Mouse (Mus musculus): ENCODE results near the gene Vmn2r108.

Vmn2r108 gene

DNA sequence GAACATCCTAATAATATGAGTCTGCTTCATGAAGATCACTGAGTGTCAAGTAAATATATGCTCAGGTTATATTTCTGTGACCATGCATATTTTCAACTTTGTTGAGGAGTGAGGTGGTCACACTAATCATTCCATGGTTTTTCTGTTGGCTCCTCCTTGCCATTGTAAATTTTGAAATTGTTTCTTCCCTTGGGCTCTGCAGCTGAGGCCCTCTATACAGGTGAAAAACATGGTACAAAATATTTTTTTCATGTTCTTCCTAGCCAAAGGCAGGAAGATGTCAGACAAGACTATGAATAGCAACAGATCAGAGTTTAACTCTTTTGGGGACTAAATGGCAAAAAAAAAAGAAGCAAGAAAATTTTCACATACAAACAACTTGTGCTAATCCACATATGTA is at the start of gene Vmn2r108:
Gene Vmn2r108, minus strand, starts transcription at position 101 of the 400 bp plus-strand sequence.
- DNase-seq (ENCODE audit: low read depth, low spot score): no peak

GRCm38 (mm10) chr17:20508247-20508646 is 27.1 kb upstream of the Vmn2r108 start:
- DNase-seq (ENCODE audit: low read depth, low spot score): peak; percentile 22

DNA sequence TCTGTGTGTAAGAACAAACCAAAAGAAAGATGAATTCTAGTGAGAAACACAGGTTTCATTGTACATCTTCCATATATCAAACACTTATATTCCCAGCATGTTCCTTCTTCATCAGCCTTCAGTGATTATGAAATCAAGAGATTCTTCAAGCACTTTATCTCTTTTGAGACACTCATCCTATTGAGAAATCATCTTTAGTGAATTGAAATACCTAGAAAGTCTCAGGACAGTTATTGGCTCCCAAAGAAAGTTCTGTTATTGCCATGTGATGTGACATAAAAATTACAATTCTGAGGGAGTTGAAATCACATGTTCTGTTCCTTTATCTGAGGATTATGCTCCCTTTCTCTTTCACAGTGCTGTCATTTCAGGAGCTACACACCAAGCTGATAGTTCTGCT is 16.7 kb upstream of the Vmn2r108 start, which contains the start of gene Vmn1r225:
Gene Vmn1r225, plus strand, starts transcription at position 301 of the 400 bp plus-strand sequence.
- no peak for DNase-seq (ENCODE audit: low read depth, low spot score)

- DNase-seq (ENCODE audit: low read depth, low spot score): no peak
Observed at GRCm38 (mm10) chr17:20473311-20473710, 7.8 kb downstream of the Vmn2r108 start.

DNA sequence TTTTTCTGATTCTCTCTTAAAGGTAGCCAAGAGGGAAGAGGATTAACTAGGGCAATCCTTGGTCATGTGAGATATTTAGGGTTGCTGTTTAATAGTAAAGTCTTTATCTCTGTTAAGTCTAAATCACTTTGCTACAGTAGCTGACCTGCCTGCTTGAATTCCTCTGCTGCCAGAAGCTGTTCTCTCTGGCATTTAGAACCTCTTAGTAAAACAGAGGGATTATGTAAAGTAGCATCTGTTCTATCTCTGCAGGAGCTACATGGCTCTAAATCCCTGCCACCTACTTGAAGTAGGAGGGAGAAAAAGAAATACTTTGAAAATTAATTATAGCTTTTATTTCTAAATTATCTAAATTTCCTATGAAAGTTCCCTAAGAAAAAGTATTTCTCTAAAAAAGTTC is 41.9 kb downstream of the Vmn2r108 start:
- DNase-seq (ENCODE audit: low read depth, low spot score): no peak

GRCm38 (mm10) chr17:20413846-20414245 is 67.3 kb downstream of the Vmn2r108 start, which contains the start of gene Vmn1r224:
Gene Vmn1r224, plus strand, starts transcription at chr17:20414146.
- no peak for DNase-seq (ENCODE audit: low read depth, low spot score)
